Mouse (Mus musculus) kidney, adult 18-20 months (tissue): ENCODE results near the gene Spata31d1b.
A peak's percentile ranks its signal among the peaks of the same experiment; 100 is the strongest.
"Not testable (repeated sequence)": the region's sequence is repeated elsewhere in the genome, so short reads cannot be mapped to it uniquely, and the experiment has no call there.

Experiments used
- DNase-seq: peaks from one replicate; pipeline ENCODE4 v3.0.0; 2021

Gene Spata31d1b

GRCm38 (mm10) chr13:59711984-59712383, at the start of gene Spata31d1b:
Gene Spata31d1b, plus strand, starts transcription at chr13:59712284.
- DNase-seq: not testable (repeated sequence)

GRCm38 (mm10) chr13:59663939-59664712, 48.0 kb upstream of the Spata31d1b start:
- DNase-seq: peak; percentile 35

GRCm38 (mm10) chr13:59667763-59668162, 44.3 kb upstream of the Spata31d1b start:
- no peak for DNase-seq

- DNase-seq: peak; percentile 41
Observed at GRCm38 (mm10) chr13:59668501-59669093, 43.5 kb upstream of the Spata31d1b start.

GRCm38 (mm10) chr13:59669946-59670345, 42.1 kb upstream of the Spata31d1b start:
- no peak for DNase-seq

GRCm38 (mm10) chr13:59671521-59671920, 40.6 kb upstream of the Spata31d1b start:
- no peak for DNase-seq

GRCm38 (mm10) chr13:59672248-59672647, 39.8 kb upstream of the Spata31d1b start:
- DNase-seq: no peak

- DNase-seq: no peak
Observed at GRCm38 (mm10) chr13:59673597-59673996, 38.5 kb upstream of the Spata31d1b start.

GRCm38 (mm10) chr13:59674215-59674614, 37.9 kb upstream of the Spata31d1b start:
- no peak for DNase-seq

- no peak for DNase-seq
Observed at GRCm38 (mm10) chr13:59674761-59675150, 37.3 kb upstream of the Spata31d1b start.

- peak; percentile 68 for DNase-seq
Observed at GRCm38 (mm10) chr13:59675151-59676011, 36.7 kb upstream of the Spata31d1b start, which contains the start of gene Golm1. Gene Golm1, minus strand, starts transcription at chr13:59675811.

GRCm38 (mm10) chr13:59676316-59677229, 35.5 kb upstream of the Spata31d1b start:
- no peak for DNase-seq

- no peak for DNase-seq
Observed at GRCm38 (mm10) chr13:59679306-59679705, 32.8 kb upstream of the Spata31d1b start.

- DNase-seq: no peak
Observed at GRCm38 (mm10) chr13:59679908-59680307, 32.2 kb upstream of the Spata31d1b start.

GRCm38 (mm10) chr13:59682629-59683028, 29.5 kb upstream of the Spata31d1b start:
- no peak for DNase-seq

- no peak for DNase-seq
Observed at GRCm38 (mm10) chr13:59685236-59685635, 26.8 kb upstream of the Spata31d1b start.

GRCm38 (mm10) chr13:59688338-59688770, 23.7 kb upstream of the Spata31d1b start:
- DNase-seq: peak; percentile 13

- no peak for DNase-seq
Observed at GRCm38 (mm10) chr13:59689313-59689712, 22.8 kb upstream of the Spata31d1b start.

- no peak for DNase-seq
Observed at GRCm38 (mm10) chr13:59689843-59690242, 22.2 kb upstream of the Spata31d1b start.

- no peak for DNase-seq
Observed at GRCm38 (mm10) chr13:59690576-59690975, 21.5 kb upstream of the Spata31d1b start.

- no peak for DNase-seq
Observed at GRCm38 (mm10) chr13:59691478-59691877, 20.6 kb upstream of the Spata31d1b start.

GRCm38 (mm10) chr13:59694008-59694407, 18.1 kb upstream of the Spata31d1b start, which contains the start of gene 4921517D22Rik:
Gene 4921517D22Rik, minus strand, starts transcription at chr13:59694108.
- no peak for DNase-seq
